Mouse (Mus musculus): ENCODE data around the gene Acly. TPM values are rescaled to one million over a fixed set of nuclear protein-coding genes. Genes with fewer than 3 reads are reported as not detected.
A peak's percentile ranks its signal among the peaks of the same experiment; 100 is the strongest.

The Acly gene
- total and polyA plus RNA-seq, 3 experiments, result 86.9 to 206 (median 139) TPM

DNA sequence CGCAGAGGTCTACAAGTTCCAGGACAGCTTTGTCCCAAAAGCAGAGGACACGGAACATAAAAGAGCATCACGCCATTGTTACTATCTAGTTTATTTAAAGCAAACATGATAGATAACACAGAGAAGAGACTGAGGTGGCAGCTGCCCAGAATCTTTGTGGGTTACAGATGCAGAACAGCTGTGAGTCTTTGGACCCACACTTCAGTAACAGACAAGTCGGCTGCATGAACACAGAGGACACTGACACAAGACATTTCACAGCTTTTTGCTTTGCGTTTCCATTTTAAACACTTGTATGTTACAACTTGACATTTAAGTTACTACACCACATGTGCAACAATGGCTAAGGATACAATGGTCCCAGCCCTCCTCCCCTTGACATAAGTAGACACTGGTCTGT lies 51.5 kb downstream of the Acly start:
- DNase-seq (ENCODE audit: low spot score), result no peak
- Histone ChIP-seq H3K27me3 (ENCODE audit: insufficient read depth, low read length) (no peaks in the 10 kb centered on the region), H3K36me3 (replicated peaks) (peaks cover 62% of the 10 kb centered on the region), H3K9me3 (replicated peaks) (no peaks in the 10 kb centered on the region), H3K4me3 (ENCODE audit: low read depth, low read length) (no peak overlapping the region), H3K4me1 (ENCODE audit: insufficient read depth, low read depth, low read length) (peaks cover 20% of the 10 kb centered on the region)
- TF ChIP-seq POLR2AphosphoS5 (IDR thresholded peaks at IDR 0.05; ENCODE audit: insufficient replicate concordance, low read depth, low read length) (no peak), TAL1 (conservative IDR thresholded peaks at IDR 0.05; ENCODE audit: low read depth, low read length) (no peak), GATA1 (IDR thresholded peaks at IDR 0.05; ENCODE audit: borderline replicate concordance, low read length) (no peak), CTCF (IDR thresholded peaks at IDR 0.05; ENCODE audit: low read depth, low read length) (no peak)
- ATAC-seq (ENCODE audit: extremely low read depth, insufficient number of reproducible peaks, low FRiP score, poor library complexity, severe bottlenecking), result no peak

DNA sequence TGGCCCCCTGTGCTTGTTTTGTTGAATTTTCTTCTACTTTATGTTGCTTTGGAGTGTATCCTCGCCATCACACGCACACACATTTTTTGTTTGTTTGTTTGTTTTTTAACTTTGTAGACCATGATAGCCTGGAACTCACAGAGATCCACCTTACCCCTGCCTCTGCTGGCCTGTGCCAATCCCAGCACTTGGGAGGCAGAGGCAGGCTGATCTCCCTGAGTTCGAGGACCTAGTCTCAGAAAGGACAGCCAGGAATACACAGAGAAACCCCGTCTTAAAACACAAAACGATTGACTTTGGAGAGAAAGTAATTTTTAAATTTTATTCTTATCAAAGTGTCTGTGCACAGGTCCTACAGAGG lies 54.9 kb downstream of the Acly start:
- TF ChIP-seq GATA2 (IDR thresholded peaks at IDR 0.05; ENCODE audit: borderline replicate concordance, low read depth, low read length) (no peak), TAL1 (conservative IDR thresholded peaks at IDR 0.05; ENCODE audit: low read depth, low read length) (no peak), CTCF (IDR thresholded peaks at IDR 0.05; ENCODE audit: low read depth, low read length) (no peak), POLR2AphosphoS5 (IDR thresholded peaks at IDR 0.05; ENCODE audit: insufficient replicate concordance, low read depth, low read length) (no peak), GATA1 (IDR thresholded peaks at IDR 0.05; ENCODE audit: borderline replicate concordance, low read length) (no peak)
- no peak for DNase-seq (ENCODE audit: low spot score)
- H3K4me3 ChIP-seq (ENCODE audit: low read depth, low read length), result peak overlapping the region; percentile 87

DNA sequence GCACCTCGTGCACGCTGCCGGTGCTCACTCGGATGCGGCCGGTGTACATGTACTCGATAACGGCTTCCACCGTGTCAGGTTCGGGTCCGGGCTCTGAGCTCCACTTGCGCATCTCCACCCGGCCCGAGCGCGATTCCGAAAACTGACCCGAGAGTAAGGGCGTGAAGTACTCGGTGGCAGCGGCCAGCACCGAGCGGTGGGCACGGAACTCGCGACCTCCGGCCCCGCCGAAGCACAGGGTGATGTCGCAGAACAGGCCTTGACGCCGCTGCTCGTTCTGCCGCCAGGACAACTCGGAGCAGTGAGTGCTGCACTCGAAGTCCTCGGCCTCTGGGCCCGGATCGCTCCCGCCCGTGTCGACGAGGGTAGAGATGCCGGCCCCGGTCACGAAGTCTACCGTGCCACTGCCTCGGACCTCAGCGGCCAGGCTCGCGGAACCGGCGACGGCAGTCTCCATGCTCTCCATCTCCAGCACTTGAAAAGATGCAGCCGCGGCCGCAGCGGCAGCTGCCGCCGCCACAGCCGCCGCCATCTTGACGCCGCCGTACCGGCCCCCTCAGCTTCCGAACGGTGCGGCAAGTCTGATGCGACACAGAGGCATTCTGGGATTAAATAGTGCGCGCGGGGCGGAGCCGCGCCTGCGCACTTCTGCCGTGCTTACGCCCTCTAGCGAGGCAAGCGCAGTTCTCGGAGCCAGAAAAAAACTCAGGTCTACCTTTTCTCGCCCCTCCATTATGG lies 55.4 kb downstream of the Acly start, which contains the start of gene Klhl11:
Gene Klhl11, minus strand, starts transcription at position 545 of the 738 bp plus-strand sequence.
- Histone ChIP-seq H3K36me3 (replicated peaks) (peaks cover 49% of the 10 kb centered on the region), H3K4me1 (ENCODE audit: insufficient read depth, low read depth, low read length) (peaks cover 47% of the 10 kb centered on the region), H3K27me3 (ENCODE audit: insufficient read depth, low read length) (no peaks in the 10 kb centered on the region), H3K4me3 (ENCODE audit: low read depth, low read length) (peak within 1 kb of the TSS; percentile 87), H3K9me3 (replicated peaks) (no peaks in the 10 kb centered on the region)
- TF ChIP-seq GATA2 (IDR thresholded peaks at IDR 0.05; ENCODE audit: borderline replicate concordance, low read depth, low read length), result no peak
- peak; percentile 41; the same call in 1 of the 2 replicates for TF ChIP-seq CTCF (IDR thresholded peaks at IDR 0.05; ENCODE audit: low read depth, low read length)
- ATAC-seq (ENCODE audit: extremely low read depth, insufficient number of reproducible peaks, low FRiP score, poor library complexity, severe bottlenecking) (peak; percentile 77), DNase-seq (ENCODE audit: low spot score) (peak; percentile 87)

More for the DNA sequence above, 54.9 kb downstream of the Acly start:
- H3K9me3 ChIP-seq (replicated peaks), result no peaks in the 10 kb centered on the region
- H3K36me3 ChIP-seq (replicated peaks), result peaks cover 51% of the 10 kb centered on the region
- H3K27me3 ChIP-seq (ENCODE audit: insufficient read depth, low read length), result no peaks in the 10 kb centered on the region
- H3K4me1 ChIP-seq (ENCODE audit: insufficient read depth, low read depth, low read length), result peaks cover 47% of the 10 kb centered on the region
- ATAC-seq (ENCODE audit: extremely low read depth, insufficient number of reproducible peaks, low FRiP score, poor library complexity, severe bottlenecking), result peak; percentile 40; the same call in 1 of the 2 replicates

DNA sequence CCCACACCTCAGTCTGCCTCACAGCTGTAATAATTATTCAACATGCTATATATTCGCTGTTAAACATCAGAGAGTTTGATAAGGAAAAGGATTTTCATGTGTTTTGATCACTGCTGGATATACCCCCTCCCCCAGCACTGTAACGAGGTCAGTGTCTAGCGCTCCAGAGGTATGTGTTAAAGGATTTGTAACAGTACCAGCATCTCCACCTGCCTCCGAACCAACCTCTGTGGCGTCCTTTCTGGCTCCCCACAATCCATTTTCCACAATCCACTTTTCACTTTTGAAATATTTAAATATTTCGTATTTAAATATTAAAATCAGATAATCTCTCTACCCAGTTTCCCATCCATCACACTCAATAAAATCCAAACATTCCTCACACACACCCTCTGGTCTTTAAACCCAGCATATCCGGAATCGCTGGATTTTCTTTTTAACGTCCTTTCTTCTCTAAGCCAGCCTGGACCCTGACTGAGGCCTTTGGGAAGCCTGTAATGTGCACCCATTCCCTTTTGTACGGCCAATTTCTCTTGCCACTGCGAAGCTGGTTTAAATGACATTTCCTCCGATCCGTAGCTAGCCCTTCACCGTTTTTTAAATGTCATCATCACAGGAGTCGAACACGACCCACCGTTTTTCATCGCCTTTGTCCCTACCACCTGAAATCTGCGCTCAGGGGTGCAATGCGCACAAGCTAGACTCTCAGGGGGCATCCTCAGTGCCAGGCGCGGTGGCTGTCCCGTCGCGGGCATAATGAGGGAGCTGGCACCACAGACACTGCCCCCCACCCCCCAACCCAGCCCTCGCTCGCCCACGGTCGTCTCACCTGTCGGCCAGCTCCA lies 56.2 kb downstream of the Acly start:
- Histone ChIP-seq H3K36me3 (replicated peaks) (peaks cover 49% of the 10 kb centered on the region), H3K4me1 (ENCODE audit: insufficient read depth, low read depth, low read length) (peaks cover 53% of the 10 kb centered on the region), H3K27me3 (ENCODE audit: insufficient read depth, low read length) (no peaks in the 10 kb centered on the region), H3K4me3 (ENCODE audit: low read depth, low read length) (peak overlapping the region; percentile 87), H3K9me3 (replicated peaks) (no peaks in the 10 kb centered on the region)
- ATAC-seq (ENCODE audit: extremely low read depth, insufficient number of reproducible peaks, low FRiP score, poor library complexity, severe bottlenecking), result no peak
- no peak for DNase-seq (ENCODE audit: low spot score)
- TF ChIP-seq GATA1 (IDR thresholded peaks at IDR 0.05; ENCODE audit: borderline replicate concordance, low read length) (no peak), POLR2AphosphoS5 (IDR thresholded peaks at IDR 0.05; ENCODE audit: insufficient replicate concordance, low read depth, low read length) (no peak), GATA2 (IDR thresholded peaks at IDR 0.05; ENCODE audit: borderline replicate concordance, low read depth, low read length) (no peak), CTCF (IDR thresholded peaks at IDR 0.05; ENCODE audit: low read depth, low read length) (no peak), TAL1 (conservative IDR thresholded peaks at IDR 0.05; ENCODE audit: low read depth, low read length) (no peak)

DNA sequence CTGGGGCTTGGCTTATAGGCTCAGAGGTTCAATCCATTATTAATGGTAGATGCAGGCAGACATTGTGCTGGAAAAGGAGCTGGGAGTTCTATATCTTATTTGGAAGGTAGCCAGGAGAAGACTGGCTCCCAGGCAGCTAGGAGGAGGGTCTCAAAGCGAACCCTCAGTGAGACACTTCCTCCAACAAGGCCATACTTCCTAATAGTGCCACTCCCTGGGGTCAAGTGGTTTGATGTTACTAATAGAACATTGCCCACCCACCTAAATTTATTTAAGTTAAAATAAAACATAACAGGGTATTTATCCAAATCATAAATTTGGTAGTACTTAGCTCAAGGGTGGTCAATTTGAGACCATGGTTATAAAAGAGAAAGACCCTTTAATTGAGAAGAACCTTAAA lies 62.0 kb downstream of the Acly start:
- no peak for TF ChIP-seq TAL1 (conservative IDR thresholded peaks at IDR 0.05; ENCODE audit: low read depth, low read length)
- TF ChIP-seq POLR2AphosphoS5 (IDR thresholded peaks at IDR 0.05; ENCODE audit: insufficient replicate concordance, low read depth, low read length), result no peak
- no peak for TF ChIP-seq CTCF (IDR thresholded peaks at IDR 0.05; ENCODE audit: low read depth, low read length)
- no peak for TF ChIP-seq GATA1 (IDR thresholded peaks at IDR 0.05; ENCODE audit: borderline replicate concordance, low read length)
- no peak for TF ChIP-seq GATA2 (IDR thresholded peaks at IDR 0.05; ENCODE audit: borderline replicate concordance, low read depth, low read length)
- Histone ChIP-seq H3K4me3 (ENCODE audit: low read depth, low read length) (no peak overlapping the region), H3K9me3 (replicated peaks) (no peaks in the 10 kb centered on the region), H3K36me3 (replicated peaks) (peaks cover 65% of the 10 kb centered on the region), H3K27me3 (ENCODE audit: insufficient read depth, low read length) (no peaks in the 10 kb centered on the region), H3K4me1 (ENCODE audit: insufficient read depth, low read depth, low read length) (peaks cover 66% of the 10 kb centered on the region)
- ATAC-seq (ENCODE audit: extremely low read depth, insufficient number of reproducible peaks, low FRiP score, poor library complexity, severe bottlenecking) (no peak), DNase-seq (ENCODE audit: low spot score) (no peak)

DNA sequence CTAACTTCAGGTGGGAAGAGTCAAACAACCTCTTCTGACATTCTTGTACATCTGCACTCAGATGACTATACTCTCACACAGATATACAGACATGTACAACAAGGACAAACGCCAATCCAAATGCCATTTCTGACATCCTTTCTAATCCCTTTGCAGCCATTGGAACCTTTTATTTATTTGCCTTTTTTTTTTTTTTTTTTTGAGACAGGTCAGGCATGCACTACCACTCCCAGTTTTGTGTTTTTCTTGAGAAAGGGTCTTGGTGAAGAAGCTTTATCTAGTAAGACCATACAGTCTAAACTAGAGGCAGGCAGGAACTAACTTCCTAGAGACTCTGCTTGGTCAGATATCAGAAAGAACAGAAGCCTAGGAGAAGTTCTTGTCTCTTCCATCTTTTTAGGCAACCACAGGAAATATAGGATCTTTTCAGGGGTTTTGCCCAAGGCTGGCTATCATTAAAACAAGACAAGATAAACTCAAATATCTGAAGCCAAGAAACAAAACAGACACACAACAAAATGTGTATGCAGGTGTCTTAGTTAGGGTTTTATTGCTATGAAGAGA lies 62.5 kb downstream of the Acly start:
- Histone ChIP-seq H3K4me1 (ENCODE audit: insufficient read depth, low read depth, low read length) (peaks cover 65% of the 10 kb centered on the region), H3K9me3 (replicated peaks) (no peaks in the 10 kb centered on the region), H3K4me3 (ENCODE audit: low read depth, low read length) (no peak overlapping the region; the same call in 1 of the 2 replicates), H3K36me3 (replicated peaks) (peaks cover 66% of the 10 kb centered on the region), H3K27me3 (ENCODE audit: insufficient read depth, low read length) (no peaks in the 10 kb centered on the region)
- ATAC-seq (ENCODE audit: extremely low read depth, insufficient number of reproducible peaks, low FRiP score, poor library complexity, severe bottlenecking) (peak; percentile 94), DNase-seq (ENCODE audit: low spot score) (peak; percentile 52)
- TF ChIP-seq TAL1 (conservative IDR thresholded peaks at IDR 0.05; ENCODE audit: low read depth, low read length) (peak; percentile 71), POLR2AphosphoS5 (IDR thresholded peaks at IDR 0.05; ENCODE audit: insufficient replicate concordance, low read depth, low read length) (no peak), GATA1 (IDR thresholded peaks at IDR 0.05; ENCODE audit: borderline replicate concordance, low read length) (no peak)
